Mouse (Mus musculus) adrenal gland, postnatal 25 days (tissue): ENCODE results near the gene Gm4922. TPM values are rescaled to one million over a fixed set of nuclear protein-coding genes. Genes with fewer than 3 reads are reported as not detected.

ENCODE experiments used
- DNase-seq: peaks from one replicate; pipeline ENCODE4 v3.0.0; 2021; ENCODE audit warnings: mixed read lengths
- long read RNA-seq: library from polyadenylated mRNA; stranded (forward); transcript quantifications from one replicate; pipeline ENCODE4 v2.0.0, GENCODE M21; 2021
- total RNA-seq: library from RNA; stranded (reverse); gene quantifications from 2 replicates; pipeline ENCODE4 v1.2.3, GENCODE M21; 2021

Gm4922 gene
- total RNA-seq = not detected in 2 replicates
- long read RNA-seq = 0 reads

DNA sequence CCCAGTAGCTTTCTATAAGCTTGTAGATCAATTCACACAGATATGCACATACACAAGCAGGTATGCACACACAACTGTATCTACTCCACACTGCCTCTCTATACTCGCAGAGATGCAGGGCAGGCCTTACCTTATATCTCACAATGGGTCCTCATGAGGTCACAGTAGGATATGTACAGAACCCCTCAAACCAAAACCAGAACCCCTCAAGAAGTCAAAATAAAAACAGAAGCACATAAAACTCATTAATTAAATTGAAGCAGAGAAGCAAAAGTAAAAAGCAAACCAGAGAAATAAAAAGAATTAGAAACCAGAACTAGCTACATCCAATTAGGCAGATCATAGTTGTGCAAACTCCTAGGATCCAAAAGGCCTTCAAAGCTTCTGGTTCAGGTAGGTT is at the start of gene Gm4922:
Gm4922 (minus strand) TSS at position 101 of the 400 bp plus-strand sequence.
- no peak for DNase-seq

GRCm38 (mm10) chr10:18835684-18836479 is 49.3 kb upstream of the Gm4922 start:
- peak; percentile 13 for DNase-seq

GRCm38 (mm10) chr10:18834389-18834788 is 47.8 kb upstream of the Gm4922 start:
- DNase-seq = no peak

DNA sequence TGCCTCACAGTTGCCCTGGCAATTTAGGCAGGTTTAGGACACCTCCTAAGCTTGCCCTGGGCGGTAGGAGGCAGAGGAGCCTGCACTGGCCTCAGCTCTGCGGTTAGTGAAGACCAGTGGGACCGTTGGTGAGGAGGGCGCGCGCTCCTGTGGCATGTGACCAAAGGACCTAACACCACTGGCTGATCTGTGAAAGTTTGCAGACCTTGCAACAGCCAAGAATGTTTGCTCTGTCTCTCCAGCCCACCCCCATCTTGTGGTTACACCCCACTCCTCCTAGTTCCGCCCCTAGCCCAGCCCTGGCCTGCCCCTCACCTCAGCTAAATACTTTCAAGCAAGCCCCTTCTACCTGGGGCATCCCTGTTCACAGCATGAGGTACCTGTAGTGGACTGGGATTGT is 45.2 kb upstream of the Gm4922 start:
- DNase-seq = no peak

DNA sequence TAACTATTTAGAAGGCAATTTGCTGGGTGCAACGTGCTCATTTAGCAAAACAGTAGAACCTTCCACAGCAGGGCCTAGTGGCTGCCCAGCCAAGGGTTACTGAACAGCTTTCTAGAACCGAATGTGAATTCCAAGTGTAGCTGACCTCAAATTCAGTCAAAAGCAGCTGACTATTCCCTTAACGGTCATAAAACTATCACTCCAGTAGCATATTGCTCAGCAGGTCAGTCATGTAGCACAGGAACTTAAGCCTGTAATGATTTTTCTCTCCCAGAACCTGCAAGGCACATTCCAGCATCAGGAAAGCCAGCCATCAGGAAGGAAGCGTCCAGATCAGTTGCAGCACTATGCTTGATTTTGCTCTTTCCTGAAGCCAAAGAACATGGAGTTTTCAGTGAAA is 43.8 kb upstream of the Gm4922 start:
- DNase-seq = no peak

- DNase-seq = no peak
Observed at GRCm38 (mm10) chr10:18827936-18828335, 41.3 kb upstream of the Gm4922 start.

DNA sequence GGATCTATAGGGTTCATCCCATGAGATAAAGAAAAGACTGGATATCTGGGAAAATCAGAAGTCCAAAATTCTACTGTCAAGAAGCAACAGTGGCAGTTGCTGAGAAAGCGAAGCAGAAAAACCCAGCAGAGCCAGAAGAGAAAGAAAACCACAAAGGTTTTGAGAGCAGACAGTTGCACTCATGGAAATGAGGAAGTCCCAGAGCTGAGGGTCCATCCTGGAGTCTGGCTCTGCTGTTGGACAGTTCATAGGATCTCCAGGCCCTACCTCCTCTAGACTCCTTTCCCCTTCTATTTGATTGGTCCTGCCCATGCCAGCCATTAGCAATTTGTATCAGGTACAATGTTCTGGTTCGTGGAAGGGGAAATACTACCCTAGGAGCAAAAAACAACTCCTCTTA is 39.5 kb upstream of the Gm4922 start:
- DNase-seq = no peak

GRCm38 (mm10) chr10:18825143-18825542 is 38.5 kb upstream of the Gm4922 start:
- DNase-seq = no peak

DNA sequence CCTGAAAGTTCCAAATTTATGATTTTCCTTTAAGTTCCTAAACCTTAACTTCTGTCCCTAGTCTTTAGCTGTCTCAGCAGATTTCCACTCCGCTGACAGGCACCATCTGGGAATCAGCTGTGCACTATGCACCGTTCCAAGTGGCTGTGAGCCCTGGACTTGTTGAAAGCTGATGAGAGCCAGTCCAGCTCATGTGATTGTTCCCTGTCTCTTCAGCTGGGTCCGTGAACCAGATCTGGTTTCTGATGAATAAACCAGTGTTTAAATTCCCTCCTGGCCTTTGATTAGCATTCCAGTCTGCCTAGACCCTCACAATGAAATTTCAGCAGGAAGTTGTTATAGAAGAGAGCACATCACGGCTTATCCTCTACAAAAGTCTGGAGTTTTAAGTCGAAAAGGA is 30.0 kb upstream of the Gm4922 start:
- DNase-seq = no peak

- no peak for DNase-seq
Observed at GRCm38 (mm10) chr10:18811751-18812150, 25.2 kb upstream of the Gm4922 start.

GRCm38 (mm10) chr10:18790063-18790462 is 3.5 kb upstream of the Gm4922 start:
- no peak for DNase-seq

DNA sequence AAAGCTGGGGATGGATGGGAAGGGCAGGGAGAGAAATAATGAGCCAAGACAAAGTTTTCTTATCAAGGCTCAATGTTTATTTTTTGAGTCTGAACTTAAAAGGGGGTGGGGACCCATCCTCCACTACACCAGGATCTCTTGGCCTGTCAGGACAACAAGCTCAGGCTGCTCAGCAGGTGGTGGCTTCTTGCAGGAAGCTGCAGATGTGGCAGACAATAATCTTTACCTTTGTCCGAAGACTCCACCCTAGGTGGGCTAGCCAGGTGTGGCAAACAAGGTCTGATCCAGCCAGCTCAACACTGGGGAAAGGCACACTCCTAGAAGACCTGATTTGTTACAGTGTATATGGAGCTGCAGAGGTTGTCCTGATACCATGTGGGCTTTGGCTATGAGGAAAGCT is 2.0 kb upstream of the Gm4922 start:
- DNase-seq = no peak

DNA sequence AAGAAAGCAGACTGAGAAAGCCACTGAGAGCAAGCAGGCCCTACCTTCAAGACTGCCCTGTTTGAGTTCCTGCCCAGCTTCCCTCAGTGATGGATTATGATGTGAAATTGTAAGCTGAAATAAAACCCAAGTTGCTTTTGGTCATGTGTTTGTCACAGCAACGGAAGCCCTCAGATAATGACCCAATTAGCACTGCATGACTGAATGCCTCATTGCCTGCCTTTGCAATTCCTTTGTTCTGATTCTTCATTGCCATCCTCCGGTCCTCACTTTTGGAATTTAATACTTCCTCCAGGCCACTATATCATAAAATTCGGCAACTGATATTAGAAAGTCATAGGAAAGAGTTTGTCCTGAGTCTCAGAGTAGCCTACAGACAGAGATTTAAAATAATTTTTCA is 9.0 kb downstream of the Gm4922 start:
- DNase-seq = no peak

DNA sequence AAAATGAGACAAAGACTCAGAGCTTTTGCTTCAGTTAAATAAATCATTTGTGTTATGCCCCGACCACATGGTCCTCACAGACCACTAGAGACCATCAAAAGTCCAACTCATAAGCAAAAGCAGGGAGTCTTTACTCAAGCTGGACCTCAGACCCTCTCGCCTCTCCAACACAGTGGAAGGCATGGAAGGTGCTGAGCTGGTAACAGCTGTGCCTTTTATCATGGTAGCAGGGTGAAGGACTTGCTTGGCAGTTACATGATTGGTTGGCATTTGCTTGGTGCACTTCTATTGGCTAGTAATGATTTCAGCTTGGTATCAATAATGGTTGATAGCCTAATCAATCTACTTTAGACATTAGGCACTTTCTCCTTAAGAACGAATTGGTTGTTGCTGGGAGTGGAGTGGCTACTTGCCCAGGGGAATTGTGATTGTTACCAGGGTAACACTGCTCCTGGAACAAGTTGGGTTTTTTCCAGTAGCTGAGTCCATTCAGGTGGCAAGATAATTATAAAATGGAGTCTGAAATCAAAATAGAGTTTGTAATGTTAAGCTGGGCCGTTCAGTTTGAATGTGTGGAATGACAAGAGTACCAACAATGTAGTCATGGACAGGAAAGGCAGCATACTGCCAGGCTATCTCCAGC is 13.9 kb downstream of the Gm4922 start:
- DNase-seq = no peak

GRCm38 (mm10) chr10:18769909-18770308 is 16.7 kb downstream of the Gm4922 start:
- DNase-seq = no peak

GRCm38 (mm10) chr10:18760241-18760640 is 26.4 kb downstream of the Gm4922 start:
- peak; percentile 30 for DNase-seq

GRCm38 (mm10) chr10:18750057-18750456 is 36.5 kb downstream of the Gm4922 start:
- no peak for DNase-seq

GRCm38 (mm10) chr10:18743286-18744142 is 43.1 kb downstream of the Gm4922 start, which contains the start of gene Arfgef3:
TSS of gene Arfgef3 (minus strand) at chr10:18743949.
- DNase-seq = peak; percentile 82

GRCm38 (mm10) chr10:18742086-18742485 is 44.5 kb downstream of the Gm4922 start:
- no peak for DNase-seq

DNA sequence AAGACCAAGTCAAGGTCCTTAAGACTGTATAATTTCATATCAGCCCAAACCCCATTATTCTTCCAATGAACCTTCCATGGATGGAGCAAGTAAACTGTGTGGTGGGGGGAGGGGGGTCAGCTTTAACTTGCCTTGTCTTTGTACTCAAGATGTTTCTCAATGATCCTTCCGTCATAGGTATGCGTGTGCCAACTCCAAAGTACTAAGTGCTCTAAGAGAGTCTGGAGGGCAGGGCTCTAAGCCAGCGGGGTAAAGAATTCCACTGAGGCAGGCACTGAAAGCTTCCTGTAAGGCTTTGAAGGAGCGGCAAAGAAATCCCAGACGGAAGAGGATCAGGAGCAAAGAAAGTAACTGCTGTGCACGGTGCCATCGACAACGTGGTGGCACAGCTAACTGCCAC is 45.6 kb downstream of the Gm4922 start:
- no peak for DNase-seq
